Mouse (Mus musculus): ENCODE data around the gene Phf1.

Gene Phf1

DNA sequence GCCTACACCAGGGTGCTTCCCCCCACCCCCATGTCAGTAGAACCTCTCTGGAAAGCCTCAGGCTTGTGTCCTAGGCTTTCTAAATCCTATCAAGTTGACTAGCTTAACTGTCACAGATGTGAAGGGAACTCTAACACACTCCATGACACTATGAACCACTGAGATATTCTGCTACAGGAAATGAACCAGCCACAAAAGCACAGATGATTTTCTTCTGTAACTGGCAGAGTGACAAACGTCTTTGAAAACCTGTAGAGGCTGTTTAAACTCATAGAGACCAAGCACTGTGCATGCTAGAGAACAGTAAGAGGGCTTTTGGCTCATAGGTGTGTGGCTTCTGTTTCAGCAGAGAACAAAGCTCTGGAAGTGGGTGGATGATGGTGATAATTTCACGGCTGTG, 48.2 kb downstream of the Phf1 start:
- no peak for DNase-seq (ENCODE audit: low spot score)

GRCm38 (mm10) chr17:26983382-26983781, 50.5 kb downstream of the Phf1 start:
- DNase-seq (ENCODE audit: low spot score), result no peak

- DNase-seq (ENCODE audit: low spot score), result no peak
These were observed 52.8 kb downstream of the Phf1 start for GRCm38 (mm10) chr17:26985503-26986179.

Data from layer of hippocampus, adult 11-12 months (tissue).